Mouse (Mus musculus): ENCODE measurements around the gene Anapc11.
"Not testable (repeated sequence)": the region's sequence is repeated elsewhere in the genome, so short reads cannot be mapped to it uniquely, and the experiment has no call there.

Gene Anapc11

GRCm38 (mm10) chr11:120578024-120578693 lies 20.1 kb upstream of the Anapc11 start:
- TF ChIP-seq POU5F1 (IDR thresholded peaks at IDR 0.05; ENCODE audit: borderline replicate concordance, low read length) (no peak), CTCF (conservative IDR thresholded peaks at IDR 0.05; ENCODE audit: low read length) (no peak), NANOG (IDR thresholded peaks at IDR 0.05; ENCODE audit: borderline replicate concordance, low read length) (no peak)
- Histone ChIP-seq H3K9me3 (ENCODE audit: low read length) (no peaks in the 10 kb centered on the region), H3K4me1 (replicated peaks; ENCODE audit: low read depth, low read length) (peaks cover 69% of the 10 kb centered on the region), H3K4me3 (replicated peaks; ENCODE audit: low read length) (peak overlapping the region; percentile 26; the same call in 1 of the 2 replicates), H3K36me3 (ENCODE audit: insufficient read depth, low read length) (peaks cover 48% of the 10 kb centered on the region), H3K27me3 (ENCODE audit: insufficient read depth, low read length) (no peaks in the 10 kb centered on the region)

GRCm38 (mm10) chr11:120578694-120579243 lies 19.5 kb upstream of the Anapc11 start:
- Histone ChIP-seq H3K4me1 (replicated peaks; ENCODE audit: low read depth, low read length) (peaks cover 69% of the 10 kb centered on the region), H3K9me3 (ENCODE audit: low read length) (no peaks in the 10 kb centered on the region), H3K36me3 (ENCODE audit: insufficient read depth, low read length) (peaks cover 48% of the 10 kb centered on the region), H3K27me3 (ENCODE audit: insufficient read depth, low read length) (no peaks in the 10 kb centered on the region), H3K4me3 (replicated peaks; ENCODE audit: low read length) (peak overlapping the region; percentile 96)
- TF ChIP-seq NANOG (IDR thresholded peaks at IDR 0.05; ENCODE audit: borderline replicate concordance, low read length) (no peak), POU5F1 (IDR thresholded peaks at IDR 0.05; ENCODE audit: borderline replicate concordance, low read length) (no peak), CTCF (conservative IDR thresholded peaks at IDR 0.05; ENCODE audit: low read length) (no peak)

- peak overlapping the region; percentile 96 for H3K4me3 ChIP-seq (replicated peaks; ENCODE audit: low read length)
- no peaks in the 10 kb centered on the region for H3K9me3 ChIP-seq (ENCODE audit: low read length)
- no peaks in the 10 kb centered on the region for H3K27me3 ChIP-seq (ENCODE audit: insufficient read depth, low read length)
- H3K4me1 ChIP-seq (replicated peaks; ENCODE audit: low read depth, low read length) = peaks cover 64% of the 10 kb centered on the region
- TF ChIP-seq CTCF (conservative IDR thresholded peaks at IDR 0.05; ENCODE audit: low read length) = peak; percentile 100
- no peak for TF ChIP-seq NANOG (IDR thresholded peaks at IDR 0.05; ENCODE audit: borderline replicate concordance, low read length)
- no peak for TF ChIP-seq POU5F1 (IDR thresholded peaks at IDR 0.05; ENCODE audit: borderline replicate concordance, low read length)
- H3K36me3 ChIP-seq (ENCODE audit: insufficient read depth, low read length) = peaks cover 48% of the 10 kb centered on the region
These were observed 18.7 kb upstream of the Anapc11 start for GRCm38 (mm10) chr11:120579316-120580107.

GRCm38 (mm10) chr11:120580190-120580589 lies 18.0 kb upstream of the Anapc11 start:
- TF ChIP-seq CTCF (conservative IDR thresholded peaks at IDR 0.05; ENCODE audit: low read length) = no peak
- no peak for TF ChIP-seq POU5F1 (IDR thresholded peaks at IDR 0.05; ENCODE audit: borderline replicate concordance, low read length)
- TF ChIP-seq NANOG (IDR thresholded peaks at IDR 0.05; ENCODE audit: borderline replicate concordance, low read length) = no peak
- Histone ChIP-seq H3K36me3 (ENCODE audit: insufficient read depth, low read length) (peaks cover 51% of the 10 kb centered on the region), H3K27me3 (ENCODE audit: insufficient read depth, low read length) (no peaks in the 10 kb centered on the region), H3K4me1 (replicated peaks; ENCODE audit: low read depth, low read length) (peaks cover 58% of the 10 kb centered on the region), H3K4me3 (replicated peaks; ENCODE audit: low read length) (peak overlapping the region; percentile 96), H3K9me3 (ENCODE audit: low read length) (no peaks in the 10 kb centered on the region)

- no peak for TF ChIP-seq NANOG (IDR thresholded peaks at IDR 0.05; ENCODE audit: borderline replicate concordance, low read length)
- no peak for TF ChIP-seq CTCF (conservative IDR thresholded peaks at IDR 0.05; ENCODE audit: low read length)
- no peak for TF ChIP-seq POU5F1 (IDR thresholded peaks at IDR 0.05; ENCODE audit: borderline replicate concordance, low read length)
- peak overlapping the region; percentile 96 for H3K4me3 ChIP-seq (replicated peaks; ENCODE audit: low read length)
- H3K36me3 ChIP-seq (ENCODE audit: insufficient read depth, low read length) = peaks cover 58% of the 10 kb centered on the region
- H3K27me3 ChIP-seq (ENCODE audit: insufficient read depth, low read length) = no peaks in the 10 kb centered on the region
- H3K9me3 ChIP-seq (ENCODE audit: low read length) = no peaks in the 10 kb centered on the region
- H3K4me1 ChIP-seq (replicated peaks; ENCODE audit: low read depth, low read length) = peaks cover 56% of the 10 kb centered on the region
These were observed 17.3 kb upstream of the Anapc11 start for GRCm38 (mm10) chr11:120580871-120581331.

GRCm38 (mm10) chr11:120581490-120582267 lies 16.5 kb upstream of the Anapc11 start, which contains the start of gene Arhgdia:
Gene Arhgdia (minus strand): TSS chr11:120581624.
- Histone ChIP-seq H3K9me3 (ENCODE audit: low read length) (no peaks in the 10 kb centered on the region), H3K4me1 (replicated peaks; ENCODE audit: low read depth, low read length) (peaks cover 50% of the 10 kb centered on the region), H3K36me3 (ENCODE audit: insufficient read depth, low read length) (peaks cover 58% of the 10 kb centered on the region), H3K4me3 (replicated peaks; ENCODE audit: low read length) (peak within 1 kb of the TSS; percentile 96), H3K27me3 (ENCODE audit: insufficient read depth, low read length) (no peaks in the 10 kb centered on the region)
- TF ChIP-seq NANOG (IDR thresholded peaks at IDR 0.05; ENCODE audit: borderline replicate concordance, low read length) (no peak), CTCF (conservative IDR thresholded peaks at IDR 0.05; ENCODE audit: low read length) (no peak), POU5F1 (IDR thresholded peaks at IDR 0.05; ENCODE audit: borderline replicate concordance, low read length) (no peak)

- TF ChIP-seq POU5F1 (IDR thresholded peaks at IDR 0.05; ENCODE audit: borderline replicate concordance, low read length) = no peak
- TF ChIP-seq CTCF (conservative IDR thresholded peaks at IDR 0.05; ENCODE audit: low read length) = peak; percentile 86
- no peak for TF ChIP-seq NANOG (IDR thresholded peaks at IDR 0.05; ENCODE audit: borderline replicate concordance, low read length)
- Histone ChIP-seq H3K27me3 (ENCODE audit: insufficient read depth, low read length) (no peaks in the 10 kb centered on the region), H3K4me1 (replicated peaks; ENCODE audit: low read depth, low read length) (peaks cover 44% of the 10 kb centered on the region), H3K4me3 (replicated peaks; ENCODE audit: low read length) (peak overlapping the region; percentile 96), H3K36me3 (ENCODE audit: insufficient read depth, low read length) (peaks cover 58% of the 10 kb centered on the region), H3K9me3 (ENCODE audit: low read length) (no peaks in the 10 kb centered on the region)
These were observed 15.8 kb upstream of the Anapc11 start for GRCm38 (mm10) chr11:120582268-120582981.

GRCm38 (mm10) chr11:120582982-120583293 lies 15.3 kb upstream of the Anapc11 start:
- Histone ChIP-seq H3K36me3 (ENCODE audit: insufficient read depth, low read length) (peaks cover 58% of the 10 kb centered on the region), H3K4me1 (replicated peaks; ENCODE audit: low read depth, low read length) (peaks cover 39% of the 10 kb centered on the region)
- not testable (repeated sequence) for H3K9me3 ChIP-seq (ENCODE audit: low read length); H3K4me3 ChIP-seq (replicated peaks; ENCODE audit: low read length); H3K27me3 ChIP-seq (ENCODE audit: insufficient read depth, low read length)

Data from E14TG2a.4 (cell line).